Mouse (Mus musculus): ENCODE measurements at regions not wholly inside any gene's neighbourhood (a gene's known extent, or its start where the extent isn't known, plus 50 kb on each side); places are given as distances from the start of the nearest gene placed in this dataset.
A peak's percentile ranks its signal among the peaks of the same experiment; 100 is the strongest.

- no peak overlapping the region for H3K4me2 ChIP-seq (replicated peaks)
Observed at GRCm38 (mm10) chr1:98192671-98193070, 97.2 kb upstream of the Pam start.

DNA sequence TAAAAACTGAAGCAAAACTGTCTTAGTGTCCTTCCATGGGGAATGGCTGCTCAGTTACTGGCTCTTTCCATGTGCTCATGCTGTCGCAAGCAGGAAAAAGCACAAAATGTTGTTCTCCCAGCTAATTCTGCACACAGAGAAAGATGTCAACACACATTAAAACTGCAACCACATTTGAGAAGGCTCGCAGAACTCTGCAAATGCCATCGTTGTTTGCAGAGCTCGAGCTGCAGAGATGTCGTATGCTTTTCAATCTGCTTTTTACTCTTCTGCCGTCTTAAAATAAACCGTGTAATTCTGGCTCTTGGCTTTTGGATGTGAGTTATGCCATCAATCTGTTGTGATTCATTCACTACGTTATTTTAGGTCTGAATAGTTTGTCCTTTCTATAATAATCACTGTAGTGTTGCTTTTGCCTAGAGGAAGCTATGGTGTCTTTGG, 96.6 kb upstream of the Pam start:
- Histone ChIP-seq H3K36me3 (no peaks in the 10 kb centered on the region), H3K9ac (no peak overlapping the region), H3K27ac (peak overlapping the region; percentile 30), H3K4me1 (peaks cover 28% of the 10 kb centered on the region), H3K4me3 (no peak overlapping the region), H3K27me3 (no peaks in the 10 kb centered on the region), H3K4me2 (replicated peaks) (no peak overlapping the region), H3K9me3 (replicated peaks) (no peaks in the 10 kb centered on the region)
- ATAC-seq (ENCODE audit: low FRiP score), result no peak
- 45% methylated on average over 8 of the region's 8 CpGs for WGBS

More at GRCm38 (mm10) chr1:98192671-98193070, 97.2 kb upstream of the Pam start:
- no peaks in the 10 kb centered on the region for H3K27me3 ChIP-seq
- H3K36me3 ChIP-seq, result no peaks in the 10 kb centered on the region
- no peak overlapping the region for H3K4me3 ChIP-seq
- peaks cover 28% of the 10 kb centered on the region for H3K4me1 ChIP-seq
- no peak overlapping the region for H3K27ac ChIP-seq
- ATAC-seq (ENCODE audit: low FRiP score), result no peak
- WGBS, result 53% methylated on average over 4 of the region's 4 CpGs
- no peak overlapping the region for H3K9ac ChIP-seq
- H3K9me3 ChIP-seq (replicated peaks), result no peaks in the 10 kb centered on the region

DNA sequence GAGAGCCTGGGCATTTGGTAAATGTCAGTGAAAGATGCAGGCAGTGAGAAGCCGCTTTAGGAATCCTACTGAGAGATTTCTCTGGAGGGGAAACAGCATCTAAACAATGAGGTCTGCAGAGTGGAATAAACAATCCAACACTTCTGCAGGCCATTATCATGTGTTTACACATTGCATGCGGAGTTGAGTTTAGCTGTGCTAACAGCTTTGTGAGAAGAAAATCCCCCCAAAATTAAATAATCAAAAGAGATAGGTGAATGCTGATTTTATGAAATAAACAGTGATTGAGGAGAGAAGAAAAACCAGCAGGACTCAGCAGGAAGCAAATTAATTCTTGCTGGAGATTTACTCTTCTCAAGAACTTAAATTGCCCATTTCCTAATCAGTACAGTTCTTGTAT, 95.9 kb upstream of the Pam start:
- H3K27ac ChIP-seq, result peak overlapping the region; percentile 89
- no peak overlapping the region for H3K4me2 ChIP-seq (replicated peaks)

DNA sequence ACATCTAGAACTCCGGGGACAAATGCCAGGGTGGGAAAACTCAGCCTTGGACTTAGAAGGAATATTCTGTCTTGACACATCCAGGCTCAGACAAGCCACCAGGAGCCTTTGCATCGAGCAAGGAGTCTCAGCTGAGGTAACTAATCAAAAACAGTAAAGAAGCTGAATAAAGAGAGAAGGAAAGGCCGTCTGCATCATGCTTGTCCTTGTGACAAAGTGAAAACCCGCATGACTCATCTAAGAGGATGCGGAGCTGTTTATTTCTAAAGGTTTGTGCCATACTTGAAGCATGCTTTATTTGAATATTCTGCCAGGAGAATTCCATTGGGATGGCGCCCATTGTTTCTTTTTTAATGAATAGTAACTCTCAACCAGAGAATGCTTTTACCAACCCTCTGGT, 95.3 kb upstream of the Pam start:
- Histone ChIP-seq H3K36me3 (no peaks in the 10 kb centered on the region), H3K4me2 (replicated peaks) (peak overlapping the region; percentile 22; the same call in 1 of the 2 replicates), H3K4me1 (peaks cover 28% of the 10 kb centered on the region), H3K4me3 (no peak overlapping the region), H3K9ac (no peak overlapping the region), H3K27me3 (no peaks in the 10 kb centered on the region), H3K27ac (peak overlapping the region; percentile 89), H3K9me3 (replicated peaks) (no peaks in the 10 kb centered on the region)
- ATAC-seq (ENCODE audit: low FRiP score), result peak; percentile 67
- 29% methylated on average over 6 of the region's 6 CpGs for WGBS

More for the DNA sequence above, 95.9 kb upstream of the Pam start:
- H3K4me3 ChIP-seq, result no peak overlapping the region
- H3K9me3 ChIP-seq (replicated peaks), result no peaks in the 10 kb centered on the region
- no peaks in the 10 kb centered on the region for H3K36me3 ChIP-seq
- WGBS, result 22% methylated on average over 2 of the region's 2 CpGs
- peaks cover 28% of the 10 kb centered on the region for H3K4me1 ChIP-seq
- H3K9ac ChIP-seq, result no peak overlapping the region
- H3K27me3 ChIP-seq, result no peaks in the 10 kb centered on the region
- ATAC-seq (ENCODE audit: low FRiP score), result no peak

DNA sequence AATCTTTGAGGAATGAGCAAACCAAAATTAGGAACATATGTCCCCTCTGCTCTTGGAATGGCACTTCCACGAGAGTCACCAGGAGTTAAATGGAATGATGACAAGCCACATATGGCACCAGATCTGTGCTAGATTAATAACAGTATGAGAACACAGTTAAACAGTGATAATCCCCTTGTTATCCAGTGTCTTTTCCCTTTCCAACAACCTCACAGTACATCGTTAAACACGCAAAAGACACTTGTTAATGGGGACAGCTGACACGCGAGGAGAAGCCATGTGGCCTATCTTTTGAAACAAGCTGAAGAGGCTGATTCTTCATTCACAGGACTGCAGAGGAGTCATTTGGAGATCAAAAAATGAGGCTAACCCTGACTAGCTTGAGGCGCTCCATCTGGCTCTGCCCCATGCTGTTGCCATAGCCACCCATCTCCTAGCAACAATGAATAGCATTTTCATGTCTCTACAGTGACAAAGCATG, 94.6 kb upstream of the Pam start:
- Histone ChIP-seq H3K4me2 (replicated peaks) (no peak overlapping the region), H3K27me3 (no peaks in the 10 kb centered on the region), H3K4me3 (no peak overlapping the region), H3K4me1 (peaks cover 28% of the 10 kb centered on the region), H3K27ac (peak overlapping the region; percentile 89), H3K9me3 (replicated peaks) (no peaks in the 10 kb centered on the region), H3K9ac (no peak overlapping the region), H3K36me3 (no peaks in the 10 kb centered on the region)
- 15% methylated on average over 6 of the region's 6 CpGs for WGBS
- peak; percentile 96 for ATAC-seq (ENCODE audit: low FRiP score)

DNA sequence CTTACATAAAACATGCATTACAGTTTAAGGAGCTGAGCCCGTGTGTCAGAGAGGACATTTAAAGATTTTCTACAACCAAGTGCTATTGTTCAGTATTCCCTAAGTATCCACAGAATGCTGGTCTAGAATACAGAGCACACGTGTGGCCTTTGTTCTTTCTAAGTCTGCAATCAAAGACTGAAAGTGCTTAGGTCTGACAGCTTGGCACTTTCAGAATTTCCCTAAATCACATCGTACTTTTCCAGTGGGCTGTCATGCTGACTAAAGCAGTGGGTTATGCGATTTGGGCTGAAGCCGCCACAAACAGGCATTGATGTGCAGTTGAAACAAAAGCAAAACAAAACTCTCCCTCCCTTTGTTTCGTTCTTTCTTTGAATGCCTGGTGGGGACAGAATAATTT, 84.9 kb upstream of the Pam start:
- Histone ChIP-seq H3K27me3 (no peaks in the 10 kb centered on the region), H3K4me1 (peaks cover 5% of the 10 kb centered on the region; the same call in 1 of the 2 replicates), H3K27ac (no peak overlapping the region), H3K4me2 (replicated peaks) (no peak overlapping the region), H3K9me3 (replicated peaks) (no peaks in the 10 kb centered on the region), H3K9ac (no peak overlapping the region), H3K36me3 (no peaks in the 10 kb centered on the region), H3K4me3 (no peak overlapping the region)
- WGBS, result 21% methylated on average over 6 of the region's 6 CpGs
- no peak for ATAC-seq (ENCODE audit: low FRiP score)

DNA sequence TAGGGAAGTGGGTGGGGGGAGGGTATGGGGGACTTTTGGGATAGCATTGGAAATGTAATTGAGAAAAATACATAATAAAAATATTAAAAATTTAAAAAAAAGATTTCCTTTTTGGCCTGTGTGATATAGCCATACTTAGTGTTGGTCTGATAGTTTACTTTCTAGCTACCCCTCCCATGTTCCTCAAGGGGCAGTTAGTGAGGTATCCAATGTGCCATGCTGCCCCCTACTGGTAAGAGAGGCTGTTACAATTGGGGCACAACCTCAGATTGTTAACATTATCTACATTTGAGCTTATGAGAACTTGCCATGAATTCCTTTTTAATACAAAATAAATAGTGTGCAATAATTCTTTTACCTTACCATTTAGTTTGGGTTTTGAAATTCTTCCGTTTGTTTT, 83.6 kb upstream of the Pam start:
- peaks cover 7% of the 10 kb centered on the region; the same call in 1 of the 2 replicates for H3K4me1 ChIP-seq
- H3K4me3 ChIP-seq, result no peak overlapping the region
- H3K36me3 ChIP-seq, result no peaks in the 10 kb centered on the region
- H3K27ac ChIP-seq, result no peak overlapping the region
- no peaks in the 10 kb centered on the region for H3K9me3 ChIP-seq (replicated peaks)
- no peak overlapping the region for H3K9ac ChIP-seq
- WGBS, result 44% methylated on average over 1 of the region's 1 CpGs
- no peaks in the 10 kb centered on the region for H3K27me3 ChIP-seq
- H3K4me2 ChIP-seq (replicated peaks), result no peak overlapping the region
- ATAC-seq (ENCODE audit: low FRiP score), result 0 out of 2 replicates have a peak, but pooled peaks have one; percentile 38

DNA sequence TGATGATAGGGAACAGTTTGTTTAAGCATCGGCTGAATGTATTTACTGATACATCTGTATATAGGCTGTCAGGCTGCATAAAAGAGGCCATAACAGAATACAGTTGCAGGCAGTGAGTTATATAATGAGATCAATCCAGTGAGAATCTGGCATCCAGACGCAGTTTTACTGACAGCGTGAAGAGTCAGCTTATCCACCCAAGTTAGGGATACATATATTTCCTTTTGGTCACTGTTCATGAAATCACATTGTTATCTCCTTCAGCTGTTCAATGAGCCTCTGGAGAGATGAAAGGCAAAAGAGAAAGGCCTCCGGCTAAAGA, 79.3 kb upstream of the Pam start:
- H3K27me3 ChIP-seq, result no peaks in the 10 kb centered on the region
- H3K4me2 ChIP-seq (replicated peaks), result no peak overlapping the region
- no peaks in the 10 kb centered on the region for H3K36me3 ChIP-seq
- no peaks in the 10 kb centered on the region for H3K9me3 ChIP-seq (replicated peaks)
- H3K27ac ChIP-seq, result peak overlapping the region; percentile 64
- 0 out of 2 replicates have a peak, but pooled peaks cover 3% of the 10 kb centered on the region for H3K4me1 ChIP-seq
- H3K4me3 ChIP-seq, result no peak overlapping the region
- ATAC-seq (ENCODE audit: low FRiP score), result peak; percentile 15; the same call in 1 of the 2 replicates
- WGBS, result 59% methylated on average over 4 of the region's 4 CpGs
- H3K9ac ChIP-seq, result no peak overlapping the region

DNA sequence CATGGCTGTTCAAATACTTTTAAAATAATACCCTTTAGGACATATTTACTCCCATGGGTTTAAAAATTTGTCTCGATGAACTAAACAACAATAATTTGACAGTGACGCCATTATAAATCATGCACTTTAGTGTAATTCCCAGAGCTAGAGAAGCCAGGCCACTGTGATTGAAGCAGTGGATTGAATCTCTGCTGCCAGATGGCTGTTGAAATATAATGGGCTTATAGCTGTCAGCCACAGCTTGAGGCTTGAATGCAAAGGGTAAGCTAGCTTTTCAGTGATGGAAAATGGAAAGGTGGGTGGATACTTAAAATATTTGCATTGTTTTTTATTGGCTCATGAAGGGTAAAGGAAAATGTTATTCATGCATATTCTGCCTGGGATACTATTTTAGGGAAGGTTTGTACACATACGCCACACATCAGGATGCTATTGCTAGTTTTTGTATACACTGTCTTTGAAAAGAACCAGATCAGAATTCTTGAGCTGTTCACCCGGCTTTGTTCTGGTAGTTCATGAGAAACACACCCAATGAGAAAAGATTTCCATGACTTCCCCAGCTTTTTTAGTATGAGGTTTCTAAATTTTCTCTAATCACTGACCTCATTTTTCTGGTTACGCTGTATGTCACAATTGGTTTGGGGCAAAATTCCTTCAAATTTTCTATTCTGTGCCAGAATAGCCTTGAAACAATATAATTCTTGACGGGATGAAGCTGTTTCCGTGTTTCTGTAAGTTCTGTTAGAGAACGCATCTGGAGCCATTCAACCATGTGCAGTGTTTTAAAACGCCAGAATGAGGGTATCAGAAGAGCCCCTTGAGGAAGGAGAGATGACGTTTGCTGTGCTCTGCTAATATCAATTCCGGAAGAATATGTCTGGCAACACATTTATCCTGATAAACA, 78.7 kb upstream of the Pam start:
- H3K36me3 ChIP-seq, result no peaks in the 10 kb centered on the region
- no peak overlapping the region for H3K4me3 ChIP-seq
- H3K9me3 ChIP-seq (replicated peaks), result no peaks in the 10 kb centered on the region
- WGBS, result 59% methylated on average over 11 of the region's 11 CpGs
- H3K27ac ChIP-seq, result peak overlapping the region; percentile 64
- H3K27me3 ChIP-seq, result no peaks in the 10 kb centered on the region
- ATAC-seq (ENCODE audit: low FRiP score), result peak; percentile 76
- H3K4me1 ChIP-seq, result 0 out of 2 replicates have a peak, but pooled peaks cover 3% of the 10 kb centered on the region
- H3K4me2 ChIP-seq (replicated peaks), result no peak overlapping the region
- no peak overlapping the region for H3K9ac ChIP-seq

- Histone ChIP-seq H3K9me3 (replicated peaks) (no peaks in the 10 kb centered on the region), H3K4me1 (0 out of 2 replicates have a peak, but pooled peaks cover 3% of the 10 kb centered on the region), H3K4me3 (no peak overlapping the region), H3K4me2 (replicated peaks) (no peak overlapping the region), H3K27me3 (no peaks in the 10 kb centered on the region), H3K9ac (no peak overlapping the region), H3K36me3 (no peaks in the 10 kb centered on the region), H3K27ac (peak overlapping the region; percentile 5; the same call in 1 of the 2 replicates)
- 67% methylated on average over 2 of the region's 2 CpGs for WGBS
- ATAC-seq (ENCODE audit: low FRiP score), result peak; percentile 50; the same call in 1 of the 2 replicates
Observed at GRCm38 (mm10) chr1:98173431-98173830, 78.0 kb upstream of the Pam start.

DNA sequence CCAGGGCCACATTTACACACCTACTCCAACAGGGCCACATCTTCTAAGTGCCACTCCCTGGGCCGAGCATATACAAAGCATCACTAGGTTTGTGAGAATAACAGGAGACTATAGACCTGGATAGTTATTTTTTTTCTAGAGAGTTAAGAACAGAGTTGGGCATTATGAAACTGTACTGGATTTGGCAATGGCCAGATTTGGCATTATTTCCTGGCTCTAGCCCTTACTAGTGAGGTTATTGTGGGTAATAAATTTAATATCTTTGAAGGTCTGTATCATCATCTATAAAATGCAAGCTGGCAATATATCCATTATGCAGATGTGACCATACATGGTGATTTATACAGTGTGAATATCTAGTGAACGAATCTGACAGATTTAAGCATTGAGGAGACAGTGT, 75.8 kb upstream of the Pam start:
- Histone ChIP-seq H3K4me1 (0 out of 2 replicates have a peak, but pooled peaks cover 3% of the 10 kb centered on the region), H3K4me3 (no peak overlapping the region), H3K9ac (no peak overlapping the region), H3K27me3 (no peaks in the 10 kb centered on the region), H3K9me3 (replicated peaks) (no peaks in the 10 kb centered on the region), H3K4me2 (replicated peaks) (no peak overlapping the region), H3K36me3 (no peaks in the 10 kb centered on the region), H3K27ac (no peak overlapping the region)
- ATAC-seq (ENCODE audit: low FRiP score), result no peak
- WGBS, result 95% methylated on average over 2 of the region's 2 CpGs

GRCm38 (mm10) chr1:98169352-98169751, 73.9 kb upstream of the Pam start:
- no peak overlapping the region for H3K4me3 ChIP-seq
- H3K4me2 ChIP-seq (replicated peaks), result no peak overlapping the region
- no peaks in the 10 kb centered on the region for H3K27me3 ChIP-seq
- no peak overlapping the region for H3K9ac ChIP-seq
- H3K9me3 ChIP-seq (replicated peaks), result no peaks in the 10 kb centered on the region
- H3K27ac ChIP-seq, result no peak overlapping the region
- no peak for ATAC-seq (ENCODE audit: low FRiP score)
- no peaks in the 10 kb centered on the region for H3K36me3 ChIP-seq
- H3K4me1 ChIP-seq, result 0 out of 2 replicates have a peak, but pooled peaks cover 3% of the 10 kb centered on the region

Data from hindbrain, embryonic 12.5 days (tissue).